Mouse (Mus musculus) testis, adult 2 months (tissue): ENCODE measurements around the gene Diaph3.

Experiments used
- CTCF ChIP-seq: fragments of 200-500 bp; IDR thresholded peaks from 2 replicates; pipeline ENCODE4 v1.5.1; 2012; ENCODE audit warnings: low read depth, mild to moderate bottlenecking, inconsistent platforms, low read length, moderate library complexity; ENCODE audit not compliant: control insufficient read depth, insufficient read depth, insufficient replicate concordance
- POLR2A ChIP-seq: fragments of 200-500 bp; IDR thresholded peaks from 2 replicates; pipeline ENCODE4 v1.6.1; 2012; ENCODE audit warnings: low read depth, mild to moderate bottlenecking, inconsistent platforms, low read length, moderate library complexity; ENCODE audit not compliant: control insufficient read depth

DNA sequence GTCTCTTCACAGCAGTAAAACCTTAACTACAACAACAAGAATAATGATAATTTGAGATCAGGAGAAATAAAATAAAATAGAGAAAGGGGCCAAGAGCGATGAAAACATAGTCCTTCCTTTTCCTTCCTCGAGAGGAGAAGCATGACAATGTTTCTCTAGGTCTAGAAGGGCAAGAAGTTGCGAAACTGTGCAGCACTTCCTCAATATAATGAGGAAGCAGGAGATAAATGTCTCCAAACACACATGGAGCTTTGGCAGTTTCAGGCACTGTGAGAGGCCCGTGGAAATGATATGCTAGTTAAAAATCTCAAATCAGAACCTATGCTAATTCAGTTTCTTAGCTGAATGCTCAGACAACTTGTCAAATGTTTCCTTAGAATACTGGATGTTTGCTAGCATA is 49.6 kb upstream of the Diaph3 start:
- TF ChIP-seq POLR2A (no peak), CTCF (no peak)
